Mouse (Mus musculus): ENCODE measurements around the gene Tax1bp1.

DNA sequence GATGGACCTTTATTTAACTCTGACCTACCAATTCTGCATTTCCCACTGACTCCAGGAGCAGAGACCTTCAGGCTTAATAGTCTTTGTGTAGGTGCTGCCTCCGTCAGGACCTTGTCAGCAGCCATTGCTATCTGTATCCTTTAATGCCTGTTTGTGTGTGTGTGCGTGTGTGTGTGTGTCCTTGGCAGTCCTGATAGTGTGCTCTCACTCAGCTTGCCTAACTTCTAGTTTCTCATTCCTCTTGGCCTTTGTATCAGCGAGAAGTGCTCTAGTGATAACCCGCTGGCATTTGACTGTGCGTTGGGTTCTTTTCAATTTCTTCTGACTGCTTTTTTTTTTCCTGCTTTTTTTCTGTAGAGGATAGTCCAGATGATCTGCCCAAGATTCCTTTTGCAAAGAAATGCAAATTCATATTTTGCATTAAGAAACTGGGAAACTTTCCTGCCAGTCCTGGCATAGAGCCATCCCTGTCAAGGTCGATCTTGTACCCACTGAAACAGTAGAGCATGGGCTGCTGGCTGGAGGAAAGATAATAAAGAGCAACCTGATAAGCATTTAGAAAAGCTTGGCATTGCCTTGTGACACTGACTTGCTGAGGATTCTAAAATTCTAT is 21.0 kb upstream of the Tax1bp1 start:
- TF ChIP-seq CTCF (IDR thresholded peaks at IDR 0.05; ENCODE audit: control insufficient read depth, insufficient read depth, low read length) (no peak), POLR2A (IDR thresholded peaks at IDR 0.05; ENCODE audit: borderline replicate concordance, control insufficient read depth, low read depth, low read length) (no peak)
